In genomic region chr12:80130558-80131358, GRCm38 (mm10) we compare ENCODE assay signal across 8 mouse cellular contexts. TPM values are rescaled to one million over a fixed set of nuclear protein-coding genes. Genes with fewer than 3 reads are reported as not detected.
DNase-seq lines count a peak whose midpoint lies in the region; TF ChIP-seq lines count a peak whose summit lies in the region.

No protein-coding gene starts in this region.

- 0 out of 2 replicates have a peak, but pooled peaks have one; percentile 34 for TF ChIP-seq POLR2A in heart, adult 2 months (IDR thresholded peaks at IDR 0.05; ENCODE audit: insufficient read depth, low read depth, low read length)
- TF ChIP-seq POLR2A in kidney, adult 2 months (IDR thresholded peaks at IDR 0.05; ENCODE audit: low read depth, low read length) = no peak

- peak overlapping the region; percentile 99 for H3K27ac ChIP-seq in heart, adult 2 months
- peak overlapping the region; percentile 98 for H3K27ac ChIP-seq in kidney, adult 2 months (ENCODE audit: insufficient read depth, low read depth, low read length)

- intact Hi-C loops in heart, adult 2 months (cut with DNase I) = loop anchor here (5.0 kb wide), 2 partner anchors 243 to 388 kb away; no protein-coding TSS in a partner anchor
- intact Hi-C loops in left cerebral cortex, postnatal 14 days (cut with DNase I) = loop anchor here (10.0 kb wide), 1 partner anchor 606 kb away; no protein-coding TSS in a partner anchor

- H3K4me1 ChIP-seq in heart, adult 2 months (ENCODE audit: control insufficient read depth, insufficient read depth, low read length) = peaks cover 20% of the 10 kb centered on the region
- peaks cover 29% of the 10 kb centered on the region for H3K4me1 ChIP-seq in kidney, adult 2 months (ENCODE audit: control insufficient read depth, insufficient read depth, low read length)

- no peak for TF ChIP-seq EP300 in heart, adult 2 months (IDR thresholded peaks at IDR 0.05; ENCODE audit: insufficient read depth, low read depth, low read length)

- H3K27me3 ChIP-seq in heart, adult 2 months (ENCODE audit: control insufficient read depth, insufficient read depth, low read length) = no peaks in the 10 kb centered on the region
- H3K27me3 ChIP-seq in kidney, adult 2 months (replicated peaks; ENCODE audit: control insufficient read depth, insufficient read depth, low read length) = no peaks in the 10 kb centered on the region

- peak overlapping the region; percentile 7 for H3K9ac ChIP-seq in heart, adult 2 months (ENCODE audit: low read depth, low read length)

- H3K36me3 ChIP-seq in heart, adult 2 months (ENCODE audit: control insufficient read depth, insufficient read depth, low read length) = peaks cover 6% of the 10 kb centered on the region; the same call in 1 of the 2 replicates
- H3K36me3 ChIP-seq in kidney, adult 2 months (ENCODE audit: control insufficient read depth, insufficient read depth, low read length) = no peaks in the 10 kb centered on the region

- peak; percentile 79 for DNase-seq in CD4-positive, CD25-positive, alpha-beta regulatory T cell, adult 2 months (ENCODE audit: low read depth, low spot score)
- peak; percentile 69 for DNase-seq in adrenal gland, postnatal 10 days
- peak; percentile 51 to 59 for DNase-seq in heart, adult 2 months
- DNase-seq in kidney, adult 2 months = peak; percentile 81
- peak; percentile 58 for DNase-seq in lung, postnatal 36 days
- DNase-seq in spleen, postnatal 10 days (ENCODE audit: low spot score in 2 of 2) = peak; percentile 45 to 50
- DNase-seq in cerebellum, adult 11 months = no peak
- no peak for DNase-seq in left cerebral cortex, postnatal 14 days (ENCODE audit: low spot score in 2 of 2)

- TF ChIP-seq CTCF in heart, adult 2 months (IDR thresholded peaks at IDR 0.05) = no peak
- no peak for TF ChIP-seq CTCF in kidney, adult 2 months (conservative IDR thresholded peaks at IDR 0.05; ENCODE audit: insufficient read depth, insufficient read length, low read depth, low read length)

- H3K4me3 ChIP-seq in heart, adult 2 months = no peak overlapping the region; the same call in 1 of the 2 replicates
- H3K4me3 ChIP-seq in kidney, adult 2 months (ENCODE audit: insufficient read depth, low read depth, low read length) = no peak overlapping the region

- WGBS in heart, adult 2 months = 7% methylated on average over 6 of the region's 6 CpGs
- 2% methylated on average over 6 of the region's 6 CpGs for WGBS in kidney, adult 2 months

- no peaks in the 10 kb centered on the region for H3K79me2 ChIP-seq in heart, adult 2 months (replicated peaks; ENCODE audit: control insufficient read depth, insufficient read depth, low read length)

RNA-seq across cellular contexts. Expression of gene Zfp36l1, which starts 17.9 kb away (rescaled TPM):
- 100 to 1,000 TPM; 190 to 228 TPM for total RNA-seq in adrenal gland, postnatal 10 days (2021)
- 10 to 100 TPM; 74.4 to 79.4 TPM for total RNA-seq in heart, adult 2 months (2021)
- polyA plus RNA-seq in heart, adult 2 months (2012; rRNA removed) = 43.3 and 65.0 TPM in 2 replicates
- 109 and 111 TPM in 2 replicates for polyA plus RNA-seq in kidney, adult 2 months (2012; rRNA removed)
- 10 to 100 TPM; 36.3 to 39.5 TPM for total RNA-seq in left cerebral cortex, postnatal 14 days (2021)

Comparison
In these comparisons a context has a peak if more than half of its experiments do, and no peak if none do; other contexts are left out.
1. DNase-seq: peak in CD4-positive, CD25-positive, alpha-beta regulatory T cell, adult 2 months (single experiment), adrenal gland, postnatal 10 days (single experiment), heart, adult 2 months (2 of 2), kidney, adult 2 months (single experiment), lung, postnatal 36 days (single experiment) and spleen, postnatal 10 days (2 of 2); none in cerebellum, adult 11 months (single experiment) and left cerebral cortex, postnatal 14 days (0 of 2).